Mouse (Mus musculus) heart, embryonic 14.5 days (tissue): ENCODE data around the gene Col25a1. TPM values are rescaled to one million over a fixed set of nuclear protein-coding genes. Genes with fewer than 3 reads are reported as not detected.
A peak's percentile ranks its signal among the peaks of the same experiment; 100 is the strongest.

Source experiments
- ATAC-seq: fragments of 200-750 bp; cut with Nextera tagmentation; 2 replicates; pipeline ENCODE4 v1.8.0; 2017; ENCODE audit warnings: low read depth, moderate TSS enrichment; ENCODE audit not compliant: insufficient number of reproducible peaks, insufficient read depth, low FRiP score
- H3K27ac ChIP-seq, 2 experiments: fragments of 200-500 bp in 1 of 2; fragments of 300-500 bp in 1 of 2; sonication (generic) in 1 of 2; replicated peaks in 1 of 2; 2 replicates each; pipeline ENCODE4 v1.5.1; 2012 to 2014; ENCODE audit warnings: low read depth in 2 of 2, low read length in 2 of 2, control low read depth in 1 of 2, mild to moderate bottlenecking in 1 of 2, mixed read lengths in 1 of 2; ENCODE audit not compliant: control insufficient read depth in 1 of 2, insufficient read depth in 1 of 2
- H3K27me3 ChIP-seq: fragments of 300-500 bp; sonication (generic); 2 replicates; pipeline ENCODE4 v1.6.1; 2014; ENCODE audit warnings: mild to moderate bottlenecking, low read length, control low read depth; ENCODE audit not compliant: control insufficient read depth, insufficient read depth
- H3K36me3 ChIP-seq: fragments of 300-500 bp; sonication (generic); 2 replicates; pipeline ENCODE4 v1.6.1; 2014; ENCODE audit warnings: mild to moderate bottlenecking, control low read depth, low read length, mixed read lengths; ENCODE audit not compliant: control insufficient read depth, insufficient read depth
- H3K4me1 ChIP-seq, 2 experiments: fragments of 200-500 bp in 1 of 2; fragments of 300-500 bp in 1 of 2; sonication (generic) in 1 of 2; 2 replicates each; pipeline ENCODE4 v1.6.1; 2012 to 2014; ENCODE audit warnings: low read length in 2 of 2, control low read depth in 1 of 2, mixed read lengths in 1 of 2; ENCODE audit not compliant: control insufficient read depth in 2 of 2, insufficient read depth in 2 of 2
- H3K4me2 ChIP-seq: fragments of 300-500 bp; sonication (generic); 2 replicates; pipeline ENCODE4 v1.6.1; 2014; ENCODE audit warnings: mild to moderate bottlenecking, low read length
- H3K4me3 ChIP-seq, 2 experiments: fragments of 200-500 bp in 1 of 2; fragments of 300-500 bp in 1 of 2; sonication (generic) in 1 of 2; 2 replicates each; pipeline ENCODE4 v1.5.1; 2012 to 2014; ENCODE audit warnings: low read length in 2 of 2, mild to moderate bottlenecking in 2 of 2, control low read depth in 1 of 2, low read depth in 1 of 2, moderate library complexity in 1 of 2; ENCODE audit not compliant: control insufficient read depth in 1 of 2, insufficient read depth in 1 of 2
- H3K9ac ChIP-seq: fragments of 300-500 bp; sonication (generic); 2 replicates; pipeline ENCODE4 v1.6.1; 2014; ENCODE audit warnings: mild to moderate bottlenecking, low read length
- H3K9me3 ChIP-seq: fragments of 300-500 bp; sonication (generic); 2 replicates; pipeline ENCODE4 v1.6.1; 2016; ENCODE audit warnings: low read length, control low read depth; ENCODE audit not compliant: control insufficient read depth
- WGBS: fragments of 180-500 bp; shearing (Covaris S2); extraction: QIAGEN DNeasy Blood & Tissue Kit; methylation state at CpG from one replicate; pipeline ENCODE4 v1.1.7; 2014; 5-methylcytosine and 5-hydroxymethylcytosine counted together
- polyA plus RNA-seq: library from polyadenylated mRNA; unstranded; fragments of >200 nt; fragmentation: Nextera tagmentation; extraction: Ambion mirVana; gene quantifications from 2 replicates; pipeline ENCODE4 v1.2.1, GENCODE M21; 2014

Gene Col25a1
- polyA plus RNA-seq, 1 experiment from 2014 or later, result 2.3 TPM

DNA sequence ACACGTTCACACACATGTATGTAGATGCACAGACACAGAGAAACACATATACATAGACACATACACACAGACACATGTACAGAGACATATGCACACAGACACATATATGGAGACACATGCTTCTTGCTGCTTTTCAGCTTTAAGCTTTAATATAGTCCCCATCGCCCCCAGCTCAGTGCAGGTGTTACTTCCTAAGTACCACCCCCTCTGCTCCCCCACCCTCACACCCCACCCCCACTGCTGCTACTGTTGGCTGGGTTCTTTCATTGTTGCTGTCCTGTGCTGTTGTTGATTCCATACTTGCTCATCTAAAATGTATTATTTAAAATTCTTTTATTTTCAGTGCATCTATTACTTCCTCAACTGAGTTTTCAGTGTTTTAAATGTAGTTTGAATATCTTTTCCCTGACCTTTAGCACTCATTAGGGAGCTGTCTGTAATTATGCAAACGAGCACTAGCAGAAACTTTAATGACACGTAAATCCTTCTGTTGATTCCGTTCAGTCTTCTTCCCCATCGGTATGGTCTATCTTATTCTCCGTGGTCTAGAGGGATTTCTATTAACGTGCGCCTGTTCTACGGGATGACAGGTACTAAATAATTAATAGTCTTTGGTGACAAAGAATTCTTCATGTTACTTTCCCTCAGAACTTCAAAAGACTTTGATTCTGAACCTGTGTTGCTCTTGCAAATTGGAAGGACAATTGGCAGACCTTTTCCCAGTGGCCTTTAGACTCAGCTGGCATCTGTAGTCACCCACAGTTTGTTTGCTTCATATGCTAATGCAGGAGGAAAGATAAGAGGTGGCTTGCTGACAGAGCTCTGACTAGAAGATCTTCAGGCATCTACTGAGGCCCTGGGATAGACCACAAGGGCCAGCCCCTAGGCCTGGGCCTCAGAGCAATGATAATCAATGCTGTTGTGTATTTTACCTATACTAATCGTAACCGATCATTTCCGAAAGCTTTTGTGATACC lies 196.0 kb downstream of the Col25a1 start:
- ATAC-seq, result no peak
- no peaks in the 10 kb centered on the region for H3K36me3 ChIP-seq
- no peaks in the 10 kb centered on the region for H3K4me1 ChIP-seq
- 64% methylated on average over 13 of the region's 13 CpGs for whole genome bisulfite sequencing
- no peak overlapping the region for H3K9ac ChIP-seq
- H3K4me2 ChIP-seq, result no peak overlapping the region
- no peaks in the 10 kb centered on the region for H3K27me3 ChIP-seq
- H3K27ac ChIP-seq, result no peak overlapping the region
- H3K4me3 ChIP-seq, result no peak overlapping the region
- no peaks in the 10 kb centered on the region for H3K9me3 ChIP-seq

GRCm38 (mm10) chr3:130328909-130329308 lies 197.6 kb downstream of the Col25a1 start:
- H3K9me3 ChIP-seq, result no peaks in the 10 kb centered on the region
- WGBS, result 74% methylated on average over 9 of the region's 9 CpGs
- no peaks in the 10 kb centered on the region for H3K4me1 ChIP-seq
- H3K4me2 ChIP-seq, result no peak overlapping the region
- H3K27ac ChIP-seq, result no peak overlapping the region
- no peaks in the 10 kb centered on the region for H3K27me3 ChIP-seq
- no peak for ATAC-seq
- H3K36me3 ChIP-seq, result no peaks in the 10 kb centered on the region
- no peak overlapping the region for H3K9ac ChIP-seq
- H3K4me3 ChIP-seq, result no peak overlapping the region

DNA sequence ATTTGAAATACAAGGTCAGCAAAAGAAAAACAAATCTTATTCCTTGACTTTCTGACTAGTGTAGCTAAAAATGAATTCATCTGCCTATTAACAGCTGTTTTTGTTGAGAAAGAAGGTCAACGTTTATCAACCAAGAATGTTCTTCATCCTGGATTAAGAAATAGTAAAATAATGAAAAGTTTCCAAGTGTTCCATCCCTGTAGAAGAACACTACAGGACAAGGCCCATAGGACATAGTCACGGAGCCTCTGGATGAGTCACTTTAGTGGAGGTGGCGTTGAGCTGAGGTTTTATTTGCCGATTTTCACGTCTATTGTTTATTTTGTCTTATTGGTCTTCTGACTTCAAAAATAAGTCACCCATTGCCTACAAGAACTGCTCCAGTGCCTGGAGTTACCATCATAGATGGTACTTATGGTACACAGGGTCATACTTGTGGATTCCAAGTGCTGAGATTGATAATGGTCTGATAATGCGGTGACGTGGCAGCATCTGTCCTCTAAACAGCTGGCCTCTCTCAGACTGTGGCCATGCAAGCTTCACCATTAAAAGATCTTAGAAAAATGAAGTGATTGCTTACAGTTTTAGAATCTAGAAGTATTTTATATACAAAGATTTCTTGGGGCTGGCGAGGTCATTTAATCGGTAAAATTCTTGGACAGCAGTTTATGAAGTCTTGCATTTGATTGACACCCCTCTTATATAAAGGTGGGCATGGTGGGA lies 198.7 kb downstream of the Col25a1 start:
- 87% methylated on average over 9 of the region's 9 CpGs for WGBS
- no peak overlapping the region for H3K27ac ChIP-seq
- ATAC-seq, result no peak

DNA sequence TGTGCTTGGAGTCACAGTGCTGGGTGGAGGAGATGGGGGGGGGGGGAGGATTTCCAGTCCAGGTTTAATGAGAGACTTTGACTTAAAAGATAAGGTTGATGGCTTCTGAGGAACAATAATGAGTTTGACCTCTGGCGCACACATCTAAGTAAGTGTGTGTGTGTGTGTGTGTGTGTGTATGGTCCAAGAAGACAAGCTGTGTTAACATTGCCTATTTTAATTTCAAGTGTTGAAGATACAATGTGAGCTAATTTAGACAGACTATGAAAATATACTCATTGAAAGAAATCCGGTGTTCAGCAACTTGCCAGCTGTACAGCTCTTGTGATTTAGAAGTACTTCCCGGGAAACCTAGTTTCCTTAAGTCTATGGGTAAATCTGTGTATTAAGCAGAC lies 199.3 kb downstream of the Col25a1 start:
- Histone ChIP-seq H3K4me2 (no peak overlapping the region), H3K36me3 (no peaks in the 10 kb centered on the region), H3K9me3 (no peaks in the 10 kb centered on the region), H3K4me1 (no peaks in the 10 kb centered on the region), H3K9ac (no peak overlapping the region), H3K27ac (no peak overlapping the region), H3K4me3 (no peak overlapping the region), H3K27me3 (no peaks in the 10 kb centered on the region)
- ATAC-seq, result no peak
- WGBS, result 86% methylated on average over 3 of the region's 3 CpGs

More for the DNA sequence above, 198.7 kb downstream of the Col25a1 start:
- no peaks in the 10 kb centered on the region for H3K27me3 ChIP-seq
- no peak overlapping the region for H3K4me3 ChIP-seq
- no peaks in the 10 kb centered on the region for H3K36me3 ChIP-seq
- no peaks in the 10 kb centered on the region for H3K4me1 ChIP-seq
- H3K9ac ChIP-seq, result no peak overlapping the region
- H3K9me3 ChIP-seq, result no peaks in the 10 kb centered on the region
- H3K4me2 ChIP-seq, result no peak overlapping the region

GRCm38 (mm10) chr3:130332347-130332913 lies 201.1 kb downstream of the Col25a1 start:
- no peaks in the 10 kb centered on the region for H3K36me3 ChIP-seq
- H3K9ac ChIP-seq, result no peak overlapping the region
- H3K4me1 ChIP-seq, result peaks cover 2 to 3% of the 10 kb centered on the region in 2 experiments; a peak in 2 of 4 replicates
- no peak overlapping the region for H3K4me3 ChIP-seq
- ATAC-seq, result no peak
- no peaks in the 10 kb centered on the region for H3K9me3 ChIP-seq
- no peaks in the 10 kb centered on the region for H3K27me3 ChIP-seq
- no peak overlapping the region for H3K4me2 ChIP-seq
- WGBS, result 45% methylated on average over 3 of the region's 3 CpGs
- no peak overlapping the region for H3K27ac ChIP-seq

- peak overlapping the region; percentile 7 to 23 for H3K4me3 ChIP-seq
- no peak overlapping the region for H3K9ac ChIP-seq
- H3K4me1 ChIP-seq, result peaks cover 5% of the 10 kb centered on the region in 2 experiments; a peak in 2 of 4 replicates
- 9% methylated on average over 13 of the region's 13 CpGs for WGBS
- peak; percentile 68; the same call in 1 of the 2 replicates for ATAC-seq
- H3K36me3 ChIP-seq, result no peaks in the 10 kb centered on the region
- no peaks in the 10 kb centered on the region for H3K27me3 ChIP-seq
- H3K27ac ChIP-seq, result peak overlapping the region; percentile 15 to 82; a peak in 3 of 4 replicates
- H3K4me2 ChIP-seq, result peak overlapping the region; percentile 49
- H3K9me3 ChIP-seq, result no peaks in the 10 kb centered on the region
These were observed 206.6 kb downstream of the Col25a1 start for GRCm38 (mm10) chr3:130337857-130338256.

DNA sequence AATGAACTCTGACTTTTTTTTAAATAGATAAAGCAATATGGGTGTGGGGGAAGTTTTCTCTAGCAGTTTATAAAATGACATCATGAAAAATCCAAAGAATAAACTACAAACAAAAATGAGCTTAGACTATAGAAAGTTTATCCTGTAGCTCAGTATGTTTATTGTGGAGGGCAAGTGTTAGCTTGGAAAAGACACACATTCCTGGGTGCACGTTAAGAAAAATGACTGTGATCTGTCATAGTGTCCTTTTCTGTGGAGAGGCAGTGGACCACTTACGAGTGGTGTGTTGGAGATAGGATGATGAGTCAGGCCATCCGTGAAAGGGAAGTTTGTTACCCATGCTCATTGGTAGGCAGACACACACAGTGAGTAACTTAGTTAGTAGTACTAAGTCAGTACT lies 207.1 kb downstream of the Col25a1 start:
- H3K36me3 ChIP-seq, result no peaks in the 10 kb centered on the region
- H3K27me3 ChIP-seq, result no peaks in the 10 kb centered on the region
- no peak for ATAC-seq
- H3K4me1 ChIP-seq, result peaks cover 5% of the 10 kb centered on the region in 2 experiments; a peak in 2 of 4 replicates
- no peaks in the 10 kb centered on the region for H3K9me3 ChIP-seq
- H3K4me2 ChIP-seq, result peak overlapping the region; percentile 49
- H3K4me3 ChIP-seq, result no peak overlapping the region
- WGBS, result 57% methylated on average over 3 of the region's 3 CpGs
- no peak overlapping the region for H3K27ac ChIP-seq
- no peak overlapping the region for H3K9ac ChIP-seq
